Mouse (Mus musculus): ENCODE results near the gene Scyl2. TPM values are rescaled to one million over a fixed set of nuclear protein-coding genes. Genes with fewer than 3 reads are reported as not detected.

The Scyl2 gene
- polyA plus RNA-seq, 1 experiment from 2014 or later = 17.1 TPM

GRCm38 (mm10) chr10:89665679-89666078 is 20.4 kb downstream of the Scyl2 start:
- 97% methylated on average over 9 of the region's 9 CpGs for WGBS
- Histone ChIP-seq H3K9ac (ENCODE audit: low read length) (no peak overlapping the region), H3K27me3 (replicated peaks; ENCODE audit: control insufficient read depth, insufficient read depth, low read length) (no peaks in the 10 kb centered on the region), H3K4me2 (ENCODE audit: low read length) (no peak overlapping the region), H3K36me3 (ENCODE audit: control insufficient read depth, insufficient read depth, low read length) (peaks cover 20% of the 10 kb centered on the region), H3K27ac (ENCODE audit: low read depth, low read length) (no peak overlapping the region), H3K4me3 (ENCODE audit: low read depth, low read length) (no peak overlapping the region), H3K4me1 (ENCODE audit: control insufficient read depth, insufficient read depth, low read length) (no peaks in the 10 kb centered on the region), H3K9me3 (replicated peaks; ENCODE audit: control insufficient read depth, low read length) (no peaks in the 10 kb centered on the region)
- ATAC-seq = no peak
- no peak for DNase-seq (ENCODE audit: low spot score)

GRCm38 (mm10) chr10:89664977-89665645 is 21.0 kb downstream of the Scyl2 start:
- no peak for DNase-seq (ENCODE audit: low spot score)
- no peak overlapping the region for H3K4me2 ChIP-seq (ENCODE audit: low read length)
- H3K4me3 ChIP-seq (ENCODE audit: low read depth, low read length) = no peak overlapping the region
- no peak overlapping the region for H3K9ac ChIP-seq (ENCODE audit: low read length)
- 96% methylated on average over 8 of the region's 8 CpGs for WGBS
- no peaks in the 10 kb centered on the region for H3K9me3 ChIP-seq (replicated peaks; ENCODE audit: control insufficient read depth, low read length)
- peaks cover 22% of the 10 kb centered on the region for H3K36me3 ChIP-seq (ENCODE audit: control insufficient read depth, insufficient read depth, low read length)
- no peaks in the 10 kb centered on the region for H3K27me3 ChIP-seq (replicated peaks; ENCODE audit: control insufficient read depth, insufficient read depth, low read length)
- no peaks in the 10 kb centered on the region for H3K4me1 ChIP-seq (ENCODE audit: control insufficient read depth, insufficient read depth, low read length)
- no peak for ATAC-seq
- no peak overlapping the region for H3K27ac ChIP-seq (ENCODE audit: low read depth, low read length)

- Histone ChIP-seq H3K27me3 (replicated peaks; ENCODE audit: control insufficient read depth, insufficient read depth, low read length) (no peaks in the 10 kb centered on the region), H3K4me1 (ENCODE audit: control insufficient read depth, insufficient read depth, low read length) (no peaks in the 10 kb centered on the region), H3K36me3 (ENCODE audit: control insufficient read depth, insufficient read depth, low read length) (peaks cover 74% of the 10 kb centered on the region), H3K4me3 (ENCODE audit: low read depth, low read length) (no peak overlapping the region), H3K9ac (ENCODE audit: low read length) (no peak overlapping the region), H3K9me3 (replicated peaks; ENCODE audit: control insufficient read depth, low read length) (no peaks in the 10 kb centered on the region), H3K27ac (ENCODE audit: low read depth, low read length) (no peak overlapping the region), H3K4me2 (ENCODE audit: low read length) (no peak overlapping the region)
- 75% methylated on average over 5 of the region's 5 CpGs for WGBS
- ATAC-seq (no peak), DNase-seq (ENCODE audit: low spot score) (peak; percentile 11)
Observed at GRCm38 (mm10) chr10:89656366-89656765, 29.7 kb downstream of the Scyl2 start.

- ATAC-seq (no peak), DNase-seq (ENCODE audit: low spot score) (no peak)
- Histone ChIP-seq H3K9ac (ENCODE audit: low read length) (no peak overlapping the region), H3K4me2 (ENCODE audit: low read length) (no peak overlapping the region), H3K27me3 (replicated peaks; ENCODE audit: control insufficient read depth, insufficient read depth, low read length) (no peaks in the 10 kb centered on the region), H3K4me3 (ENCODE audit: low read depth, low read length) (no peak overlapping the region), H3K4me1 (ENCODE audit: control insufficient read depth, insufficient read depth, low read length) (no peaks in the 10 kb centered on the region), H3K27ac (ENCODE audit: low read depth, low read length) (no peak overlapping the region), H3K36me3 (ENCODE audit: control insufficient read depth, insufficient read depth, low read length) (peaks cover 82% of the 10 kb centered on the region), H3K9me3 (replicated peaks; ENCODE audit: control insufficient read depth, low read length) (no peaks in the 10 kb centered on the region)
- WGBS = 82% methylated on average over 8 of the region's 8 CpGs
Observed at GRCm38 (mm10) chr10:89652912-89653311, 33.2 kb downstream of the Scyl2 start.

GRCm38 (mm10) chr10:89651691-89652090 is 34.4 kb downstream of the Scyl2 start:
- Histone ChIP-seq H3K36me3 (ENCODE audit: control insufficient read depth, insufficient read depth, low read length) (peaks cover 76% of the 10 kb centered on the region), H3K27me3 (replicated peaks; ENCODE audit: control insufficient read depth, insufficient read depth, low read length) (no peaks in the 10 kb centered on the region), H3K9ac (ENCODE audit: low read length) (no peak overlapping the region), H3K4me3 (ENCODE audit: low read depth, low read length) (no peak overlapping the region), H3K27ac (ENCODE audit: low read depth, low read length) (no peak overlapping the region), H3K4me1 (ENCODE audit: control insufficient read depth, insufficient read depth, low read length) (no peaks in the 10 kb centered on the region), H3K4me2 (ENCODE audit: low read length) (no peak overlapping the region), H3K9me3 (replicated peaks; ENCODE audit: control insufficient read depth, low read length) (no peaks in the 10 kb centered on the region)
- WGBS = 85% methylated on average over 1 of the region's 1 CpGs
- DNase-seq (ENCODE audit: low spot score) (no peak), ATAC-seq (no peak)

- Histone ChIP-seq H3K4me2 (ENCODE audit: low read length) (no peak overlapping the region), H3K4me3 (ENCODE audit: low read depth, low read length) (no peak overlapping the region), H3K4me1 (ENCODE audit: control insufficient read depth, insufficient read depth, low read length) (no peaks in the 10 kb centered on the region), H3K9ac (ENCODE audit: low read length) (no peak overlapping the region), H3K9me3 (replicated peaks; ENCODE audit: control insufficient read depth, low read length) (no peaks in the 10 kb centered on the region), H3K36me3 (ENCODE audit: control insufficient read depth, insufficient read depth, low read length) (peaks cover 75% of the 10 kb centered on the region), H3K27ac (ENCODE audit: low read depth, low read length) (no peak overlapping the region), H3K27me3 (replicated peaks; ENCODE audit: control insufficient read depth, insufficient read depth, low read length) (no peaks in the 10 kb centered on the region)
- DNase-seq (ENCODE audit: low spot score) (no peak), ATAC-seq (no peak)
- 92% methylated on average over 9 of the region's 9 CpGs for WGBS
Observed at GRCm38 (mm10) chr10:89646918-89647317, 39.2 kb downstream of the Scyl2 start.

- DNase-seq (ENCODE audit: low spot score) (no peak), ATAC-seq (no peak)
- 95% methylated on average over 3 of the region's 3 CpGs for WGBS
- H3K27me3 ChIP-seq (replicated peaks; ENCODE audit: control insufficient read depth, insufficient read depth, low read length) = no peaks in the 10 kb centered on the region
- H3K4me3 ChIP-seq (ENCODE audit: low read depth, low read length) = no peak overlapping the region
- H3K9ac ChIP-seq (ENCODE audit: low read length) = no peak overlapping the region
- H3K4me2 ChIP-seq (ENCODE audit: low read length) = no peak overlapping the region
- no peak overlapping the region for H3K27ac ChIP-seq (ENCODE audit: low read depth, low read length)
- no peaks in the 10 kb centered on the region for H3K4me1 ChIP-seq (ENCODE audit: control insufficient read depth, insufficient read depth, low read length)
- H3K36me3 ChIP-seq (ENCODE audit: control insufficient read depth, insufficient read depth, low read length) = peaks cover 28% of the 10 kb centered on the region
- H3K9me3 ChIP-seq (replicated peaks; ENCODE audit: control insufficient read depth, low read length) = no peaks in the 10 kb centered on the region
Observed at GRCm38 (mm10) chr10:89637001-89637400, 49.1 kb downstream of the Scyl2 start.

GRCm38 (mm10) chr10:89635018-89635417 is 51.1 kb downstream of the Scyl2 start:
- no peak overlapping the region for H3K27ac ChIP-seq (ENCODE audit: low read depth, low read length)
- no peak overlapping the region for H3K4me3 ChIP-seq (ENCODE audit: low read depth, low read length)
- WGBS = 72% methylated on average over 5 of the region's 5 CpGs
- peak; percentile 69 for DNase-seq (ENCODE audit: low spot score)
- no peaks in the 10 kb centered on the region for H3K4me1 ChIP-seq (ENCODE audit: control insufficient read depth, insufficient read depth, low read length)
- ATAC-seq = peak; percentile 67
- peaks cover 8% of the 10 kb centered on the region for H3K36me3 ChIP-seq (ENCODE audit: control insufficient read depth, insufficient read depth, low read length)
- no peaks in the 10 kb centered on the region for H3K9me3 ChIP-seq (replicated peaks; ENCODE audit: control insufficient read depth, low read length)
- no peak overlapping the region for H3K4me2 ChIP-seq (ENCODE audit: low read length)
- H3K9ac ChIP-seq (ENCODE audit: low read length) = no peak overlapping the region
- no peaks in the 10 kb centered on the region for H3K27me3 ChIP-seq (replicated peaks; ENCODE audit: control insufficient read depth, insufficient read depth, low read length)

- H3K27me3 ChIP-seq (replicated peaks; ENCODE audit: control insufficient read depth, insufficient read depth, low read length) = no peaks in the 10 kb centered on the region
- H3K4me1 ChIP-seq (ENCODE audit: control insufficient read depth, insufficient read depth, low read length) = no peaks in the 10 kb centered on the region
- peaks cover 2% of the 10 kb centered on the region; the same call in 1 of the 2 replicates for H3K36me3 ChIP-seq (ENCODE audit: control insufficient read depth, insufficient read depth, low read length)
- H3K9me3 ChIP-seq (replicated peaks; ENCODE audit: control insufficient read depth, low read length) = no peaks in the 10 kb centered on the region
- H3K4me3 ChIP-seq (ENCODE audit: low read depth, low read length) = no peak overlapping the region
- DNase-seq (ENCODE audit: low spot score) (no peak), ATAC-seq (no peak)
- 91% methylated on average over 7 of the region's 7 CpGs for WGBS
- H3K9ac ChIP-seq (ENCODE audit: low read length) = no peak overlapping the region
- H3K4me2 ChIP-seq (ENCODE audit: low read length) = no peak overlapping the region
- no peak overlapping the region for H3K27ac ChIP-seq (ENCODE audit: low read depth, low read length)
Observed at GRCm38 (mm10) chr10:89633736-89634426, 52.2 kb downstream of the Scyl2 start.
